Mouse (Mus musculus) kidney, adult 8-10 months (tissue): ENCODE measurements at regions not wholly inside any gene's neighbourhood (a gene's known extent, or its start where the extent isn't known, plus 50 kb on each side); places are given as distances from the start of the nearest gene placed in this dataset.

ENCODE experiments used
- DNase-seq, 2 experiments: peaks; one replicate each; pipeline ENCODE4 v3.0.0; 2022

GRCm38 (mm10) chr9:98791709-98792108, 50.6 kb upstream of the Prr23a1 start:
- no peak for DNase-seq

GRCm38 (mm10) chr9:98773651-98774185, 68.6 kb upstream of the Prr23a1 start:
- DNase-seq, result no peak

DNA sequence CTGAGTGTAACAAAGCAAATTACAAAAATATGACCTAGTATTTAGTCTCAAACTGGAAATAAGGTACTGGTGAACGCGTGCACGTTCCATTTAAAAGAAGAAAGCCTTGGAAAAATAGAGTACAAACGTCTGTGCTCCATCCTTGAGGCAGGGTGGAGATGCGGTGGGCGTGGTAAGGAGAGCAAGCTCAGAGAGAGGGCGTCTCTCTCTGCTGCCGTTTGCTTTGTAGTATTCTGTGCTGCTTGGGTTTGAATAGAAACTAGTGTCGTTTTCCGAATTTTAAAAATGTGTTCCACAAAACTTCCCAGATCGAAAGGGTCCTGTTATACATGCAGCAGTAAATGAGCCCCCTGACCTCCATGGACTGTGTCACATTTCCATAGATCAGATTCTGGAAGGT, 69.1 kb upstream of the Prr23a1 start:
- no peak for DNase-seq

DNA sequence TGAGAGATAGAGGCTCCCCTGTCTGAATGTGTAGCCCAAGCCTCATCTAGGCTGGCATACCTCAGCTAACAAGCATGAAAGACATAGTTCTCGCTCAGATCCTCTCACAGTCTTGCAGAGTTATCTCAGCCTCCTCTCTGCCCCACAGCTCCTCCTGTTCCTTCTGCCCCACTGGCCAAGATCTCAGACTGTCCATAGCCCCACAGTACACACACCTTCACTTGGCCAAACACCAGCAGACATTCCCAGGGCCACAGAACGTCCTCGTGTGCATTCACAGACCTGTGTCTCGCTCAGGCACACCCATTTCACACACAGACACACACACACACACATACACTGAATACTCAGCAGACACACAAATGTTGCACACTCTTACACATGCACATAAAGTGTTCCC, 87.5 kb upstream of the Prr23a1 start:
- DNase-seq, result no peak

- DNase-seq, result no peak
Measured at GRCm38 (mm10) chr9:98753356-98753953, 88.8 kb upstream of the Prr23a1 start.

- DNase-seq, result no peak
Measured at GRCm38 (mm10) chr9:98743785-98744184, 98.5 kb upstream of the Prr23a1 start.

- DNase-seq, result peak; percentile 4 to 12
Measured at GRCm38 (mm10) chr9:98727276-98727860, 114.9 kb upstream of the Prr23a1 start.

DNA sequence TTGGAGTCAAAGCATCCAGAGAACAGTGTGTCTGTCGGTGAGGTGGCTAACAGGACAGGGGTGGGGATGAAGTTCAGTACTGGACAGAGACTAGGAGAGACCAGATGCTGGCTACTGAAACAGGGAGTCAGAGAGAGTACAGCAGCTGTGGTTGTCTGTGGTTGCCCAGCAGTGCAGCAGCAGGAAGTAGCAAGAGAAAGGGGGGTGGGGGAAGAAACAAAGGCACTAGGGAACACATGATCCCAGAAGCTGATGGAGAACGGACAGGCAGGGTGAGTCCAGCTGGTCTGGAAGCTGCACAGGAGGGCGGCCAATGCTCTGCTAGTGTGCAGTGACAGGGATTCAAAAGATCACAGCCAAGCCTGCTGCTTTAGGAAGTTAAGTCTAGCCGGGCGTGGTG, 115.7 kb upstream of the Prr23a1 start:
- no peak for DNase-seq

DNA sequence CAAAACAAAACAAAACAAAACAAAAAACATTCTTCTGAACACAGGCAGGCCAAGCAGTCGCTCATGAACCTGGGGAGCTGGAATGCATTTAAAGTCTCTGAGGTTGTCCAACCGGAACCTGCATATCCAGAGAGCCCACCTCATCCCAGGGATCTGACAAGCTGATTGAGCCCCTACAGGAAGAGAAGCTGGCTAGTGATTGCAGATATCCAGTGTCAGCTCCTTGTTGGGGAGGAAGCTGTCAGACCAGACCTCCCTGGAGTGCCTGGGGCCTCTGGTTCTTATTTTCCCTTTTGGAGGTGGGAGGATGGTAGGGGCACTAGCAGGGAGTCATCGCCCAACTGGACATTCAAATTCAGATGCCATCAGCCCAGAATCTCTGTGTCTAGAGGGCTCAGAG, 119.4 kb upstream of the Prr23a1 start:
- DNase-seq, result no peak

GRCm38 (mm10) chr9:98721381-98721780, 119.9 kb upstream of the Mrps22 start:
- DNase-seq, result no peak

DNA sequence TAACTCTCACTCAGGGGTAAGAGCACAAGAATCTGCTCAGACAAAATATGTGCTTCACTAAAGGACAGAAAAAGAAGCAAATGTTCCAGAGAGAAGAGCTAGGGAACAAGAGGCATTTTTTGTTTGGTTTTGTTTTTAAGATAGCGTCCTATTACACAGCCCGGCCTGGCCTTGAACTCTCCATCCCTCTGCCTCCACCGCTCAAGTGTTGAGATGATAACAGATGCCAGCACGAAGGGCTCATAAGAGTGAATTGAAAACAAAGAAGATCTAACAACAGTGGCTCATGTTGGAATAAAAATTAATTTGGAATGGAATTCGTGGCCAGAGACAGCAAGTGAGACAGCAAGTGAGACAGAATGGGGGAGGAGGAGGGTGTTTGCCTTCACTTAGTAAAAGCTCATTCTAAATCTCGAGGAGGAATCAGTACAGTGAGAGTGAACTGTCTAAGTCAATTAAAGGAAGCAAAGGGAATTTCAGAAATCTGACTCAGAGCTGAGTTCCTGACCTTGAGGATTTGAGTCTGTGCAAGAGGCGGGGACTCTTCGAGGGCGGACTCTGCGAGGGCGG, 116.3 kb upstream of the Mrps22 start:
- no peak for DNase-seq

GRCm38 (mm10) chr9:98714661-98715060, 113.2 kb upstream of the Mrps22 start:
- DNase-seq, result no peak

- DNase-seq, result no peak
Measured at GRCm38 (mm10) chr9:98712826-98713225, 111.4 kb upstream of the Mrps22 start.

GRCm38 (mm10) chr9:98712023-98712563, 110.6 kb upstream of the Mrps22 start:
- DNase-seq, result no peak

- no peak for DNase-seq
Measured at GRCm38 (mm10) chr9:98710155-98710710, 108.8 kb upstream of the Mrps22 start.

GRCm38 (mm10) chr9:98708001-98708680, 106.7 kb upstream of the Mrps22 start:
- DNase-seq, result no peak

DNA sequence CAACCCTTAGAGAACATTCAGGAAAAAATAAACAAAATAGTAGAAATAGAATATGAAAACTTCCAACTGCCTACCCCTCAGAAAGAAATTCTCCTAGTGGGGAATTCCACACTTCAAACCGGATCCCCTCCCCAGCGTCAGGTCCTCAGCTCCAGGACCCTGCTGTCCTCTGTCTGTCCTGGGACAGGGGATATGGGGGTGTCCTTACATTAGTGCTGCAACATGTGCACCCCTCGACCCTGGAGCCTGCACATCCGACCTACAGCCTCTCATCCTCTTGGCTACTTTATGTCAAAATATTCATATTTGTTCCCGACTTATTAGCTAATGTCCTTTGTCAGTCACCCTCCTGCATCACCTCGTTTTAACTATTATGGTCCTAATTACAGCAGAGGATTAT, 106.0 kb upstream of the Mrps22 start:
- DNase-seq, result no peak

- DNase-seq, result no peak
Measured at GRCm38 (mm10) chr9:98704131-98704530, 102.7 kb upstream of the Mrps22 start.

DNA sequence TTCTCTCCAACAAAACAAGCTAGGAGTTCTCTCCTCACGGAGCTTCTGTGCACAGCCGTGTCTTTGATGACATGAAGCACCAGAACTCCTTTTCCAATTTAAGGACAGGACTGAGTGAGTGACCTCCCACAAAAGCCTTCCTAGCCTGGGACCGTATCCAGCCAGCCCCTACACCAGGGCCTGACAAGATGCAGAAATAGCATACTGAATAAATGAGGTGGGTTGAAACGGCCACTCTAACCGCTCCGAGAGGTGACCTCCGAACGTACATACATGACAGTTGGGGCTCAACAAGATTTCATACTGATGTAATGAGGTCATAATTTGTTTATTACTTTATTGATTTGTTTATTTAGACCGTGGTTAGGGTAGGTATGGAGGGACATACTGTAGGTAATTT, 101.9 kb upstream of the Mrps22 start:
- DNase-seq, result no peak

- DNase-seq, result no peak
Measured at GRCm38 (mm10) chr9:98700571-98700970, 99.1 kb upstream of the Mrps22 start.

DNA sequence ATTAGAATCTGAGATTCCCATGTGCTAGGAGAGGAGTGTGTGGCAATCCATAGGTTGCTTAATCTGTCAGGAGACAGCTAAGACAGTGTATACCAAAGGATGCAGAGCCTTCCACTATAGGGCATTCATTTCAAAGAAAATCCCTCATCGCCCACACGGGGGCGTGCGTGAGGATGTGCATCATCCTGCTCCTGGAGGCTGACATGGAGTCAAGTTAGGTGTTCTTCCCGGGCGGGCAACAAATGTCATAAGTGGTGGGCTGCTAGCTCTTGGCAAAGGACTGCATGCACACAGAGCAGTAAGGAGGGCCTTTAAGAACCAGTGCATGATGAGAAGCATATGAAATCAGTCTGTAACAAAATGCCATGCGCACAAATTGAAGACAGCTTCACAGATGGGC, 95.7 kb upstream of the Mrps22 start:
- no peak for DNase-seq

DNA sequence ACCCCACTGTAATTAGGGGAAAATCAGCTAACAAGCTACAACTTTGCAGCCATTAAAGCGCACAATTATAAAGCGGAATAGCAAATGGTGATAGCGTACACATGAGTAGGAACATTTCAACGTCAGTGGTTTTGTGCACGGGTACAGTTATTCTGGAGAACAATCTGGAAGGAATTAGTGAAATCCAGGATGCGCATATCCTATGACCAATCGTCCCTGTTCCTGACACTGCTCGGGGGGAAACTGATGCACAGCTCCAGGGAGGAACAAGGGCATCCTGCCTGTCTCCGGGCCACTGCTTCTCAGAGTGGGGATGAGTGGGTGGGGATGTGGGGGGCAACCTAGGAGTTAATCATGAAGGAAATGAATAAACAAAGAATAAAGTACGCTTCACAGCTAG, 93.6 kb upstream of the Mrps22 start:
- DNase-seq, result no peak

- peak; percentile 33 to 44 for DNase-seq
Measured at GRCm38 (mm10) chr9:98690839-98691516, 89.5 kb upstream of the Mrps22 start.
